Mouse (Mus musculus): ENCODE data around the gene Ldha. TPM values are rescaled to one million over a fixed set of nuclear protein-coding genes. Genes with fewer than 3 reads are reported as not detected.

The Ldha gene
- polyA plus RNA-seq (2017; shearing (Covaris generic)) = 980 TPM

DNA sequence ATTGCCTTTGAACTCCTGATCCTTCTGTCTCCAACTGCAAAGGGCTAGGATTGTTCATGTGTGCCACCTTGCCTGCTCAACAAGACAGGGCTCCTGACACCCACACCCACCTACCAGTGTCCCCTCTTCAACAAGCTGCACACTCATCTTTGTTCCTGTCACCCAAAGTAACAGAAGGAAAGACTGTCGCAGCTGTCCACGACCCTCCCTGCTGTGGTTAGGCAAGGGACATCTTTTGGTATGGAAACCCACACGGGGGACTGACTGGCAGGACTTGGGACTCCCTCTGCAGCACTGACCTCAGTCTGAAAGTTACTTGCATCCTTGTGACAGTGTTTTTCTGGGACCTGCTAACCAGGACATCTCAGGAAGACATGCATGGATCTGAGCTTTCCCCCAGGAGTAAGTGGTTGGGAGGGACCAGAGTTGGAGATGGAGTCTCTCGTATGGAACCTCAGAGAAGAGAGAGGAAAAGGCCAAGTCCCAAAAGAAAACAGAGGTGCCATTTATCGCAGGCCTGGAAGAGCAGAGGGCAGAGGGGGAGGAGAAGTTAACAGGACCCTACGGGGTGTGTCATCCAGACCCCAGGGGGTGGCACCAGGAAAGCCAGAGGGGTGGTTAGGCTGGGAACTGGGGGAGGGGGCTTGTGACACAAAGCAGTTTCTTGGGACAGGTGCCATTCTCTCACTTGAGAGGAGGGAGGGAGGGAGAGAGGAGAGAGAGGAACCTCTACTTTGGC, at the start of gene Ldha:
TSS of gene Ldha (plus strand) at position 689 of the 739 bp plus-strand sequence.

DNA sequence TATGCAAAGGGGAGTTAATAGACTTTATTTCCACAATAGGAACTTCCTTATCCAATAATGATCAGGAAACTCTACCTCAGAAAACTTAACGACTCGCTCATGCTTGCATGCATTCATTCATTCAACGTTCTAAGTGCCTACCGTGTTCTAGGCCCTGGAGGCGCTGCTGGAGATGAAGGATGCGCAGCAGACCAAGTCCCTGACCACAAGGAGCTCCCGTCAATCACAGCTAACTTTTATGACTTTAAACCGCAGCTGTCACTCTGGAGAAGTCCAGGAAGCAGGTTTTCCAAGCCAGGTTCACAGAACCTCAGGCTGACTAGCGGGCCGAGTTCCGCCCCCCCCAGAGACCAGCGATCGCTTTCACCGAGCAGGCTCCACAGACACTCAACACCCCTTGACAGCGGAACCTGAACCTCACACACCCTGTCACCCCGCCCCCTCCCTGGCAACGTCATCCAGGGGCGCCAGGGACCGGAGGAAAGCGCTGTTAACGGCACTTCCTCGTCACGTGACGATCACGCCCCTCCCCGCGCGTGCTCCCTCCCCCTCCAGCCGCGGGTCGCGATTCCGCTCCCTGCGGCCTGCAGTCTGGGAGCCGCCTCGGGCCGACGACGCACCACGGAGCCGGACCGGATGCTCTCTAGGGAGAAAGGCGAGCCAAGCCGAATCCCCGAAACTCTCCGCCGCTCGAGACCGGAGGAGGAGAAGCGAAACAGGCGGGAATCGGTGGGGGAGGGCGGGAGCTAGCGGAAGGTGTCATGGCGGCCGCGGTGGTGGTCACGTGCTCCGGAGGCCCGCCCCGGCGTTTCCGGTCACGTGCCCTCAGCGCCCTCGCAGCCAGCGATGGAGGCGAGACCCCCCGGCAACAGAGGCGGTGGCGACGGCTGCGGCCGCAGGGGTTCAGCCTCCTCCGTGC, 45.7 kb upstream of the Ldha start, which contains the start of the genes Hps5 and Gtf2h1:
TSS of gene Hps5 (minus strand) at position 778 of the 919 bp plus-strand sequence.
TSS of gene Gtf2h1 (plus strand) at position 817 of the 919 bp plus-strand sequence.

DNA sequence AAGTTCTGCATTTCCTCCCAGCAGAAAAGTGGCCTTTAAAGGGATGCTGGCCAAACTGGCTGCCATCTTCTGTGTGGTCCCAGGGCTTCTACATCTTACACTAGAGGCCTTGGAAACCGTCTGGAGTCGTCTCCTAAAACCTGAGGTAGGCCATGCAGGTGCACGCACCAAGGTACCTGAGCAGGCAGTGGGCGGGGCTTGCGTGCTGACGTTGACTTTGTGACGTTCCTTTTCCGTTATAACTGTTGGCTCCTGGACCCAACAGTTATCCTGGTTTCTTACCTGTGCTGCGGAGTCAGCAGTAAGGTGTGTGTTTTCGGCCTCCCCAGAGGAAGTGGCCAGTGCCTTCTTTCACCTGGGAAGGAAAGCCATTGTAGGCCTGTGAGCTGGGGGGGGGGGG, 19.7 kb downstream of the Ldha start, which contains the start of gene Ldhc:
TSS of gene Ldhc (plus strand) at position 208 of the 400 bp plus-strand sequence.

Other genes starting within 250 kb of the Ldha start
- 19.9 TPM for gene Sergef, start 201.7 kb upstream of the Ldha start, polyA plus RNA-seq (2017; shearing (Covaris generic))
- not detected for gene Tph1, start 168.9 kb upstream of the Ldha start, polyA plus RNA-seq (2017; shearing (Covaris generic))
- gene Saal1, start 130.8 kb upstream of the Ldha start, polyA plus RNA-seq (2017; shearing (Covaris generic)) = 13.6 TPM
- not detected for gene Saa3, start 125.8 kb upstream of the Ldha start, polyA plus RNA-seq (2017; shearing (Covaris generic))
- not detected for gene Saa4, start 108.9 kb upstream of the Ldha start, polyA plus RNA-seq (2017; shearing (Covaris generic))
- gene Saa1, start 98.5 kb upstream of the Ldha start, polyA plus RNA-seq (2017; shearing (Covaris generic)) = 0.51 TPM
- not detected for gene Saa2, start 89.7 kb upstream of the Ldha start, polyA plus RNA-seq (2017; shearing (Covaris generic))
- gene Hps5, start 45.4 kb upstream of the Ldha start, polyA plus RNA-seq (2017; shearing (Covaris generic)) = 36.6 TPM
- 45.1 TPM for gene Gtf2h1, start 45.4 kb upstream of the Ldha start, polyA plus RNA-seq (2017; shearing (Covaris generic))
- not detected for gene Ldhc, start 19.7 kb downstream of the Ldha start, polyA plus RNA-seq (2017; shearing (Covaris generic))
- 113 TPM for gene Tsg101, start 78.5 kb downstream of the Ldha start, polyA plus RNA-seq (2017; shearing (Covaris generic))
- gene Uevld, start 117.1 kb downstream of the Ldha start, polyA plus RNA-seq (2017; shearing (Covaris generic)) = 5.5 TPM
- not detected for gene Gm9999, start 142.1 kb downstream of the Ldha start, polyA plus RNA-seq (2017; shearing (Covaris generic))
- gene Spty2d1, start 166.9 kb downstream of the Ldha start, polyA plus RNA-seq (2017; shearing (Covaris generic)) = 93.0 TPM
- 4.7 TPM for gene Tmem86a, start 209.1 kb downstream of the Ldha start, polyA plus RNA-seq (2017; shearing (Covaris generic))